Mouse (Mus musculus) naive thymus-derived CD4-positive, alpha-beta T cell, adult 2 months (primary cell): ENCODE data around the gene Prm3.

Experiments used
- DNase-seq: peaks from one replicate; pipeline ENCODE4 v3.0.0-alpha.2; 2011; ENCODE audit warnings: low read depth

Gene Prm3

DNA sequence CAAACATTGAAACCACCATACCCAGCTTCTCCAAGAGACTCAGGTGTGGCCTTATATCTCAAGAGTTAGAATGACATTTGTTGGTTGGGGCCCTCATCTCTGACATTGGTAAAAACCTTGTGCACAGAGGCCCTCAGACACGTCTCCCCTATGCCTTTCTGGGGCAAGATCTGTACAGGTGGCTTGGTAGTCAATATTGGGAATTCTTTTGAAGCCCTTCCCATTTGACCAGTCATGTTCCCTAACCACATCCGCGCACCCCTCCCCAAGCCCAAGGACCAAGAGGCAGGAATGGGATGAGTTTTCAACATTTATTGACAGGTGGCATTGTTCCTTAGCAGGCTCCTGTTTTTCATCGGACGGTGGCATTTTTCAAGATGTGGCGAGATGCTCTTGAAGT is 5.3 kb upstream of the Prm3 start, which contains the start of gene Prm2:
TSS of gene Prm2 (minus strand) at position 101 of the 400 bp plus-strand sequence.
- no peak for DNase-seq

DNA sequence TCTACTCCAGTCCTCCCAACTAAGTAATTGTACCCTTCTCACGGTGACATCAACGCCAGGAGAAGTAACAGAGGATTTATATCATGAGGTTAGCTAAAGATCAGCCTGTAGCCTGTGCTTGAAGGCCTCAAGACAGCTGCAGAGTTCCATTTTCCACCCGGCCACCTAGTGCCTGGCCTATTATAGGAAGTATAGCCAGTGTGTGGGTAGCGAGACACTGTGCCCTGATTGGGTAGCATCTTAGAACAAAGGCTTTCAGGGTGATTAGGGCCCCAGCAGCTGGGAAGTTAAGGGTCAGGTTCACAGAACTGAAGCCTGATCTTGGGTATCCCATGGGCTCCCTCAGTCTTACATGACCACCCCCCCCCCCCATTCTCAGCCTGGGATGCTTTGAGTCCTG is 1.8 kb downstream of the Prm3 start:
- peak; percentile 38 for DNase-seq

GRCm38 (mm10) chr16:10788271-10788670 is 2.4 kb downstream of the Prm3 start, which contains the start of gene Tnp2:
Gene Tnp2 (minus strand): TSS chr16:10788660.
- DNase-seq, result peak; percentile 62

DNA sequence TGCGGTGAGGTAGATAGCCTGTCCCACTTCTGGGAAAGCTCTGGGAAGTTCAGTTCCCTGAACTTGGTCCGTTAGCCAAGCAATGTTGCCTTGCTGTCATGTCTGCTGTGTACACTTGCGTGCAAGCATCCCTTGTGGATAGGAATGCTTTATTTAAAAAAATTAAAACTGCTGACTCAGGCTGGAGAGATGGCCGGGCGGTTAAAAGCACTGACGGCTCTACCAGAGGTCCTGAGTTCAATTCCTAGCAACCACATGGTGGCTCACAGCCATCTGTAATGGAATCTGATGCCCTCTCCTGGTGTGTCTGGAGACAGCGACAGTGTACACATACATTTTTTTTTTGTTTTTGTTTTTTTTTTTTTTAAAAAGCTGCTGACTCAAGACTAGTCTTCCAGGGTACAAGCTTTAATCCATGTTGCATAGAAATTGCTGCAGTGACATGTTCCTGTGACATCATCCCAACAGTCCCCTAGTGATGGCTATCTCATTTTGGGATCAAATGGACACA is 3.1 kb downstream of the Prm3 start:
- DNase-seq, result no peak

- DNase-seq, result peak; percentile 46
These were observed 3.7 kb downstream of the Prm3 start for GRCm38 (mm10) chr16:10786782-10787547.

DNA sequence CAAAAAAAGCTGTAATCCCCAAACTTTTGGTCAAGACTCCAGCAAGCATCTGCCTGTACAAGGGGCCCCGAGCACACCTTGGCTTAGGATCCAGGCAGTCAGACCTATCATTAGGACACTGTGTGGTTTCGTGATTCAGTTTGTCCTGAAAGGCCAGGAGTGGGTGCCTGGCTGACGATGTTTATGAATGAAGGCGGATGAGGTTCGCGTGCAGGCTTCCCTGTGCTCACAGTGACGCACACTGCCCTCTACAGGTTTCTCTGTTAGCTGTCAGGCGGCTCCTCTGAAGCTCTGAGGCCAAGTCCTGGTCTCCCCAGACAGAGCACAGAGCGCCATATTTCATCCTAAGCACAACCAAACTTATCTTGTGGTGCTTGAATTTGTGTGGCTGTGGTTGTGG is 4.4 kb downstream of the Prm3 start:
- DNase-seq, result peak; percentile 95

DNA sequence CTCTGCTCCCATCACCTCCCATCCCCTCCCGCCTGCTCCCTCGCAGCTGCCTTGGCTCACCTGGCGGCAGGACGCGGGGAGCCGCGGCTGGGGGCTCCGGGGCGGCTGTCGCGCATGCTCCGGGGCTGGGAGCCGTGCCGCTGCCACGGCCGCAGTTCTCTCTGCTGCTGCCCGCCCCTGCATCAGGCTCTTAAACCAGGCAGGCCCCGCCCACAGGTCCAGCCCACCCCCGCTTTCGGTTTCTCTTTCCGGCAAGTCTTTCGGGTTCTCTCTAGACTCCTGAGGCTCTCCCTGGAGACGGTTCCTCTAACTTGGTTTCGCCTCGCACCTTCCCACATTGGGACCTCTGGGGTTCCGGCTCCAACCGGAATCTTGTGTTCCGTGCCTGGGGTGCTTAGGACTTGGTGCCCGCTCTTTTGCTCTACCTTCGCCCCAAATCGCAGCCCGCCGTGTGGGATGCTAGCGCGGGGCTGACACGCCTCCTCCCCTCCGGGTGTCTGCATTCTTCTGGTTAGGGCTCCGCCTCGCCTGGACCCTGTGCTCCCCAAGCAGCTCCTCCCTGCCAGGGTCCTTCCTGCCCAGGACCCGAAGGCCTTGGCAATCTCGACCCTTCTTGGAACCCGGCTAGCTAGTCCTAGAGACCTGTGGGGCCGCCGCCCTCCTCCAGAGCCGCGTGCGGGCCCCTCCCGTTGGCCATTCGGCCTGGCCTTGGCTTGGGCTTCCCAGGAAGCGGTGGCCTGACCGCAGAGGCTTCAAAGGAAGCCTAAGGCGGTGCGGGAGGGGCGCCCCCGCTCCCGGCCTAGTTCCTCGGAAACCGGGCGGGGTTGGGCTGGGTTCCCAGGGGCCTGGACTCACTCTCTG is 5.1 kb downstream of the Prm3 start, which contains the start of gene Socs1:
TSS of gene Socs1 (minus strand) at position 166 of the 861 bp plus-strand sequence.
- peak; percentile 97 for DNase-seq

DNA sequence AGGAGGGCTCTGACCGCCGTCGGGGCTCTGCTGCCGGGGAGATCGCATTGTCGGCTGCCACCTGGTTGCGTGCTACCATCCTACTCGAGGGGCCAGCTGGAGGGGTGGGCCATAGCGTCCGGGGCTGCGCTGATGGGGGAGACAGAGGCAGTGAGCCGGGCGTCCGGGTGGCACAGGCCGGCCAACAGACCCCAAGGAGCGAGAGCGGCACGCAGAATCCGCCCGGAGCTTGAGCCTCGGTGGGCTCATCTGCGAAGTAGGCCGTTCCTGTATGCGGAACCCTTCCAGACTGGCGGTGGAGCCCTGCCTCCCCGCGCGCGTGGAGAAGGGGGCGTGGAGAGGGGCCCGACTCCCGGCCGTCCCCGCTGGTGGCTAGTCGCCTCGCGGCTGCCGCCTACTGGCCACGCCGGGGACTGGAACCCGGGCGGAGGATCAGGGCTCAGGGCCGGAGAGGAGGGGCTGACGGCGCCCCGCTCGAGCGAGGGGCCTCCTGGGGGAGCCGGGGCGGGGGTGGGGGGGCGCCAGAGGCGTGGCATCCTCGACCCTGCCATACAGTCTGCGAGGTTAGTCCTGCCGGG is 5.8 kb downstream of the Prm3 start:
- peak; percentile 97 for DNase-seq

DNA sequence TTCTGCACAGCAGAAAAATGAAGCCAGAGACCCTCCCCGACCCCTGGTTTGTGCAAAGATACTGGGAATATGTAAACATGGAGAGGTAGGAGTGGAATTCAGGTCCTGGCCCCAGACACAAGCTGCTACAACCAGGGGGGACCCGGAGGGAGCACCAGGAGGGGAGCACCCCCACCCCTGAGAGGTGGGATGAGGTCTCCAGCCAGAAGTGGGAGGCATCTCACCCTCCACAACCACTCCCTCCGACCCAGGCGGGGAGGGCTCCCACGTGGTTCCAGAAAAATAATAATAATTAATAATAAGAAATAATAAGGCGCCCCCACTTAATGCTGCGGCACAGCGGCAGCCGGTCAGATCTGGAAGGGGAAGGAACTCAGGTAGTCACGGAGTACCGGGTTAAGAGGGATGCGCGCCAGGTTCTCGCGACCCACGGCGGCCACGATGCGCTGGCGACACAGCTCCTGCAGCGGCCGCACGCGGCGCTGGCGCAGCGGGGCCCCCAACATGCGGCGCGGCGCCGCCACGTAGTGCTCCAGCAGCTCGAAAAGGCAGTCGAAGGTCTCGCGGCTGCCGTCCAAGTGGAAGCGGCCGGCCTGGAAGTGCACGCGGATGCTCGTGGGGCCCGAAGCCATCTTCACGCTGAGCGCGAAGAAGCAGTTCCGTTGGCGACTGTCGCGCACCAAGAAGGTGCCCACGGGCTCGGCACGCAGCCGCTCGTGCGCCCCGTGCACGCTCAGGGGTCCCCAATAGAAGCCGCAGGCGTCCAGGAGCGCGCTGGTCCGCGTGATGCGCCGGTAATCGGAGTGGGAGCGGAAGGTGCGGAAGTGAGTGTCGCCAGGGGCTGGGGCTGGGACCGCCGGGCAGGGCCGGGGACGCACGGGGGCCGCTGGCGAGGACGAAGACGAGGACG is 6.6 kb downstream of the Prm3 start:
- peak; percentile 74 for DNase-seq

GRCm38 (mm10) chr16:10783451-10783850 is 7.3 kb downstream of the Prm3 start:
- no peak for DNase-seq

- peak; percentile 57 for DNase-seq
These were observed 7.6 kb downstream of the Prm3 start for GRCm38 (mm10) chr16:10783152-10783434.

- DNase-seq, result peak; percentile 42
These were observed 8.2 kb downstream of the Prm3 start for GRCm38 (mm10) chr16:10782377-10783151.

DNA sequence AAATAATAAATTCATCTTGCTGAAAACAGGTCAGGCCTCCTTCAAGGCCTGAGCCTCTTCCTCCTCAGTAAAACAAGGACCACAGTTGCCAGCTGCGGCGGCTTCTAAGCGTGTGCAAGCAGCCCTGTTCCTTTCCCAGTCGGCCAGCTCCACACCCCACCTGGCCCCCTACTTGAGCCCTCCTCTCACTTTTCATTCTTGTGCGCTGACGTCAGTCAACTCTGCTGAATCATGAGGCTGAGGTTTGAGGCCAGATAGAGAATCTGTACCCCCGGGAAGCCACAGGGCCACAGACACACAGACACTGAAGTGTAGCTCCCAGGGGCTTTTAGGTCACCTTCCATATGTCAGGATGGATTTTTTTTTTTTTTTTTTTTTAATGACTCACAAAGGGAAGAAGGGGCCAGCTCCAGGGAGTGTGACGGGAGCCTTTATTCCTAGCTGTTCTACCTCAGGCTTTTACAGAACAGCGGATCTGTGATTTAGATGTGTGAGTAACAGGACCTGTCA is 8.8 kb downstream of the Prm3 start:
- DNase-seq, result peak; percentile 60

DNA sequence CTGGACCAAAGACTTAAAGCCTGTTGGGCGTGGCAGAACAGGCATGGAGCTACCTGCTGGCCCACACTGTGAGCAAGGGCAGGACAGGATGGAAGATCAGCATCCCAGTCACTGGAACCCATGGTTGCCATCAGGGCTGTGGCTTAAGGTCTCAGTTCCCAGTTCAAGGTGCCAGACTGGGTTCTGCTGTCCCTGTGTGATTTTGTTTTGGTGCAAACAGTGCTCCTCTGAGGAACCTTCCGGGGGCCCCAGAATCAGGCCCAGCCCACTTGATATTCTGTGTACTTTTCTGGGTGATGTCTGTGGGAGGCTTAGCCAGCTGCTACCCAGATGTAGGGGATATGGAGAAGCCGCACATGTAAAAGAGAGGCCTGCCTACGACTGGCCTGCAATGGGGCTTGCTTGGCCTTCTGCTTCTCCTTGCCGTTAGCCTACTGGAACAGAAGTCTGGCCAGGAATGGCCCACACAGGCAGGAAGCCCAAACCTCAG is 10.0 kb downstream of the Prm3 start:
- no peak for DNase-seq

GRCm38 (mm10) chr16:10777579-10778160 is 13.0 kb downstream of the Prm3 start:
- no peak for DNase-seq

GRCm38 (mm10) chr16:10776322-10776721 is 14.4 kb downstream of the Prm3 start:
- no peak for DNase-seq

DNA sequence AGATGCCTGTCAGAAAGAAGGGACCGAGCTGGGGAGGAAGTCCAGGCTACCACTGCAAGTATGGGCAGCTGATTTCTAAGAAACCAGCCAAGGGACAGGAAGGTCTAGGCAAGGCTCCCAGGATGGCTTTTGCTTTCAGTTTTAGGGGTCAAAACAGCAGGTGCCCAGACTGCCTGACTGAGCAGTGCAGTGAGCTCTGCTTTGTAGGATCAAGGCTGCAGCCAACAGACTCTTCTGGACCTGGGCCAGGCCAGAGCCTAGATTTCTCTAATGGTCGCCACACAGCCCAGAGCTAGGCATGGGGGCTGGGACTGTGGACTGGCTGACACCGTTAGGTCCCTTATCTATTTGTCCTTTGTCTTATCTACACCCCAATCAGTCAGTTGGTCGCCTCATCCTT is 16.0 kb downstream of the Prm3 start:
- DNase-seq, result peak; percentile 42

DNA sequence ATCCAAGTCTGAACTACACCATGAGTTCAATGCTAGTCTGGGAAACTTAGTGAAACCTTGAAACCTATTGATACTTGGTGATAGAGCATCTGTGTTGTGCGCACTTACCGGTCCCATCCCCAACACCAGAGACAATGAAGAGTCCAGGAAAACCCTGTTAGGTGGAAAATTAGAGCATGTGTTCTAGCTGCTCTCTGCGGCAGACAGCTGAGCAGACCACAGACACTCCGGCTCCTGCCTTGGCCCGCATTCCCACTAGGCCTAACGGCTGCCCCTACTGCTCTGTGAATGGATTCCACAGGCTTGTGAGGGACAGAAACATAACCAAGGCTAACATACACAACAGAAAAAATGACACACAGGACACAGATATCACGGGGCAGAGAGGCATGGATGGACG is 17.2 kb downstream of the Prm3 start:
- peak; percentile 37 for DNase-seq

DNA sequence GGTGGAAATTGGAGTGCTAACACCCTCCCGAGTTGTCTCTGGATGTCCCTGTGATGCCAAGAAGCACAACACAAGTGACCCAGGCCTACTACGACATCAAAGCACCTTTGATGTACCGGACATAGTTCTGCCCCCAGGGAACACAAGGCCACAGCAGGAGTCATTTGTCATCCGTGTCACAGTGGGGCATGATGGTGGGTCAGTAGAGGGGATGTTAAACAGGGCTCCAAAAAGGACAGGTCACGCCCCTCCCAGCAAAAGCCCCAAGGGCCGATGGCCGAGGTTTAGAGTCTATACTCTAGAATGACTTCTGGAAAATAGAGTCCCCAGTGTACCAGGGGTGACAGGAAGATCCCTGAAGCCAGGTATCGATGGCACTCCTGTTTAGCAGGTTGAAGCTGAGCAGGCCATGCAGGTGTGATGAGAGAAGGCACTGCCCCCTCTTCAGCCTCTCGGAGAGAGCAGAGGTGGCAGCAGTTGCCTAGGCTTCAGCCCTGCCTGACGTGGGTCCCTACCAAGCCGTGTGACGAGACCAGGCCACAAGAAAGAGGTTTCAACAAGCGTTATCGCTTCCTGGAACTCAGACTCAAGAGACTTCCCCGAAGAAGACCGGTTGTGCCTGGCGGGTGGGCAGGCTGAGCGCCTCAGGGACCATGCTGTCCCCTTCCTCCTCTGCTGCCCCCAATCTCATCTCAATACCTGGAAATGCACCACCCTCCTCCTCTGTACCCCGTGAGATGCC is 18.8 kb downstream of the Prm3 start:
- DNase-seq, result peak; percentile 93
